Mouse (Mus musculus) skeletal muscle tissue, adult 2 months (tissue): Measurements from ENCODE around the gene Gpatch3.

Source experiments
- DNase-seq: peaks from one replicate; pipeline ENCODE4 v3.0.0-alpha.2; 2012; ENCODE audit warnings: low read depth, low spot score

Gene Gpatch3

DNA sequence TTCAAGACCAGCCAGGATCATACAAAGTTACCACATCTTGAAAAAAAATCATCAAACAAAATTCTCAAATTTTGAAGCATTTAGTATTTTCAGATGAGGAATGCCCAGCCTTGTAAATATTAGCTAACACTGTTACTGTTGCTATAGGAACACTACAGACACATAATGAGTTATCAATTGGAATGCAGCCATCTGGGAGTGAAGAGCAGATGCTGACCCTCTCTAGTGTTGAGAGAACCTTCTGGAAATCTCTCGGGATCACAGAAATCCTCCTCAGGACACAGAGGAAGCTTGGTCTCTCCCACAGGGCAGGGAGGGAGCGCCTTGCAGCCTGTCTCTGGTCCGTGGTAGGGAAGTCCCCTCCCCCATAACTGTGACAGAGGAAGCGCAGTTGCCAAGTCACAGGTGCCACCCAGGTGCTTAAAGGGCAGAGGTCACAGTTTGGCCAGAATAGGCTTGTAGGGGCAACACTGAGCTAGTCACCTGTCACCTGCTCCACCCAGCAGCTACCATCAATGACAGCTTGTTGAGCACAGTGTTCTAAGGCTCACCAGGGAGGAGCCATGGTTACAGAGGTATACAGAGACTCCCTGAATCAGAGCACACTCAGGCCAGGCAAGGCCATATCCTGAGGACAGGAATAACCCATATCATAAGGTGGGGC is 45.1 kb downstream of the Gpatch3 start:
- no peak for DNase-seq

DNA sequence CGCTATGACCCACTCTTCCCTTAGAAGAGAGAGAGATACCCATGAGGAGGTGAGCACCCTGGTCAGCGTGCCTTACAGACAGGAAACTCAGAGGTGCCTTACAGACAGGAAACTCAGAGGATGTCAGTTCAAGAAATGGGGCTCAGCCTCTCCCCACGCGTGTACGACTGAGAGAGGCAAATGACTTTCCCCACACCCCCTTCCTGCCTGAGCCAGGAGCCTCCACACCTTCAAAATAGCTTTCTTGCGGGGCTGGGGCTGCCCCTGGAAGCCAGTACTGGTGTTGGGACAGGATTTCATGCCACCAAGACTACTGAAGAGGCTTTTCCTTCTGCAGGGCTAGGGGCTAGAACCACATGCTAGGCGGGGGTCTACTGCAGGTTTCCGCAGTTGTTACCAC is 46.1 kb downstream of the Gpatch3 start:
- no peak for DNase-seq

DNA sequence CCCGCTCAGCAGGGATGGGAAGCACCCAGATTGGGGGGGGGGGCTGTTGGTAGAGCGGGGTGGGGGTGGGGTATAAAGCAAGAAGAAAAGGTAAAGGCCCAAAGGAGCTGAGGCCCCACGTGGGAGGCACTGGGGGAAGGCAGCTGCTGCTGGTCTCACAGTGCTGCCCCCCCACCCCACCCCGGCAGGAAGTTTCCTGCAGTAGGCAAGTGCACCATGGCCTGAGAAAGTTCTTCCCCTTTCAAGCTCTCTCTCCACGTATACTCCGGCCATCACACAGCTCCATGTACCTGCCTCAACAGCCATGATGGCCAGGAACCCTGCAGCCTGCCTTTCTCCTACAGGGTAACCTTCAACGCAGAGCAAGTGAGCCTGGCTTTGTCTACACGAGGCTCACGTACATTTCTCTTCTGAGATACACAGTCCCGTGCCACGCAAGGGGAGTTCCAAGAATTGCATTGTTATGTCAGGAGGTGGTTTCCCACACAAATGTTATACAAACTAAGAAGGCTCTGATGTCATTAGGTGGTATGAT is 47.7 kb downstream of the Gpatch3 start:
- no peak for DNase-seq

DNA sequence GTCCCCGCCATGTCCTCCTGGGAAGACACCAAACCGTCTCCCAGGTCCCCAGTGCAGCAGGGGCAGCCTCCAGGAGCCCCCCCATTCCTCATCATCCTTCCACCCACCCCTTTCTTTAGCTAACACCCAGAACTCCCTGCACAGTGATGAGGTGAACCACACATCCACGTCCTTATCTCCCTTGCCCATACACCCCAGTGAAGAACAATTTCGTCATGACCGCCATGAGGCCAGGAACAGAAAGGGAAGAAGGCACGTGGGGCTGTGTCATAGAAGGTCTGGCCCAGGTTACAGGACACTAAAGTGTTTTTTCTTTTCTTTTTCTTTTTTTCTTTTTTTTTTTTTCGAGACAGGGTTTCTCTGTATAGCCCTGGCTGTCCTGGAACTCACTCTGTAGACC is 50.3 kb downstream of the Gpatch3 start:
- DNase-seq, result no peak

DNA sequence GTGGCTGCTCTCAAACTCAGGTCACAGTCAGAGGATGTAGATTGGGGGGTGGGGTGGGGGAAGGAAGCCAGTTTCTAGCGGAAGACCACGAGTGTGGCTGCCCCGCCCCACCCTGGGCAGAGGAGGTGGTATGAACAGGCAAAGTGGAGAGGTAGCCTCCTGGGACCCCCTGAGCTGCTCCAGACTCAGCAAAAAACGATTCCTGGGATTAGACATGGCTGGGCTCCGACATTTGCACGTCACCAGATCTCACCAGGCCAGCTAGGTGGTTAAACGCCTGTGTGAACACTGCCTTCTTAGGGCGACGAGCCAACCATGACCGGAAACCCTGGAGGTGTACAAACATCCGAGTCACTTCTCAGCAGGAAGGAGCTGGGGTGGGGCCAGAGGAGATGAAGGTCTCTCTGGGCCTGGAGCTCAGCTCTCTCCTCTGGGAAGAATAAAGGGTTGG is 51.1 kb downstream of the Gpatch3 start:
- DNase-seq, result no peak

DNA sequence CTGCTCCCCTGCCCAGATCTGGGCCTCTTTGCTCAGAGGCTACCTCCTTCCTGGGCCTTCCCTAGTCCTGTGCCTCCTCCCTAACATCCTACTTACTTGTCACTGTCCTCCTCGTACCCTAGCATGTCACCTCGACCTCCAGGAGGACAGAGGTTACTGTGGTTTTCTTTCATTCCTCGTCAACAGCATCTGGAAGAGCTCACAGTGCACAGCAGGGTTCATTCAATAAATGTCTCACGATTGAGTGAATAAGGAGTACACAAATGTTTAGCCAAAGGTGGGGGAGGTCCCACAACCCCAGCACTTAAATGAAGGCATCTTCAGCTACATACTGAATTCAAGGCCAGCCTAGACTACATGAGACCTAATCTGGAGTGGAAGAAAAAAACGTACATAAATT is 51.7 kb downstream of the Gpatch3 start:
- DNase-seq, result no peak

DNA sequence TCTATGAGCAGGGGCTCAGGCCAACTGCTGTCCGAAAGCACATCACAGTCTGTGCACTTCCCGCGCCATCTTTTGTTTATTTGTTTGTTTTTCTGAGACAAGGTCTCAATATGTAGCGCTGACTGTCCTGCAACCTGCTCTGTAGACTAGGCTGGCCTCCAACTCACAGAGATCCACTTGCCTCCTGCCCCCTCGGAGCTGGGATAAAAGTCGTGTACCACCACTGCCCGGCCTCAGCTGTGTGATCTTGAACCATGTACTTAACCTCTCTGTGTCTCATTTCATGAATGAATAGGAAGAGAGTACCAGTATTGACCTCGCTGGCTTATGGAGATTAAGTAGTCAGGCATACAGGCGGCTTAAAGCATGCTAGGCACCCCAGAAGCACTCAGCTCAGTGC is 52.1 kb downstream of the Gpatch3 start:
- no peak for DNase-seq

DNA sequence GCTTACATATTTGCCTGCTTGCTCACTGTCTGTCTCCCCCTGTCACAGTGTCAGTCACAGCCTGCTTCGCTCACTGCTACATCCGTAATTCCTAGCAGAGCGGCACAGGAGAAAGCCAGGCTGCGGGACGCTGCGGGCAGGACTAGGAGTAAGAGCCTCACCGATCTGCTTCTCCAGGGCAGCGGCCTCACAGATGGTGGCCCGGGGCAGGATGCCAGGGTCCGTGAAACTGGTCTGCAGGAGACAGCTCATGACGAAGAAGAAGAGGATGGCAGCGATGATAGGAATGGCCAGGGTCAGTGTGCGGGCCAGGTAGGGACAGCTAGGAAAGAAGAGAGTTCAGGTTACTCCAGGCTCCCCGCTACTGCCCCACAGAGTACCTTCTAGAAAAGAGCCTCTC is 52.5 kb downstream of the Gpatch3 start:
- DNase-seq, result no peak

DNA sequence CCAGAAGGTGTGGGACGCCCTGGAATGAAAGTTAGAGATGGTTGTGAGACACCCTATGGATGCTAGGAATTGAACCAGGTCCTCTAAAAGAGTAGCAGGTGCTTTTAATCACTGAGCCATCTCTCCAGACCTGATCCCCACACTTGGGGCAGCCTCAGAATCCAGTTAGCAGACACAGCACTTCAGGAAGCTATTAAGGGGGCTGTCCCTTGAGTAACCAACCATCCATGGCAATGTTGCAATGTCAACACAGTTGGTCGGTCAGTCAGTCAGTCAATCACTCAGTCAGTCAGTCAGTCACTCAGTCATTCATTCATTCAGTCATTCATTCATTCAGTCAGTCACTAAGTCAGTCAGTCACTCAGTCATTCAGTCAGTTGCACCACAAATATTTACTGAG is 54.0 kb downstream of the Gpatch3 start:
- no peak for DNase-seq

DNA sequence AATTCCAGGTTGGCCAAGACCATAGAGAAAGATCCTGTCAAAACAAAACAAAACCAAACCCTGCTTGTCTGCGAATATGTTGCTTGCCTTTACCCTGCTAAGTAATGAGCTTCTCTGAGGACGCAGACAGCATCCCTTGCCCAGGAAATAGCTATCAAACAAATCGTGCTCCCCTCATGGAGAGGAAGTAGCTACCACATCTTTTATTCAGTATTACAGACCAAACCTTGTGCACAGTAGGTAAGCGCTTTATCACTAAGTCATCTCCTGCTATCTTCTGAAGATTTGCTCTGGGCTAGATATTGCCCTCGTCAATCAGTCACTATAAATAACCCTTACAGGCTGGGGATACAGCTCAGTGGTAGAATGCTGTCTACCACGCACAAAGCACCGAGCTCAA is 54.6 kb downstream of the Gpatch3 start:
- no peak for DNase-seq

DNA sequence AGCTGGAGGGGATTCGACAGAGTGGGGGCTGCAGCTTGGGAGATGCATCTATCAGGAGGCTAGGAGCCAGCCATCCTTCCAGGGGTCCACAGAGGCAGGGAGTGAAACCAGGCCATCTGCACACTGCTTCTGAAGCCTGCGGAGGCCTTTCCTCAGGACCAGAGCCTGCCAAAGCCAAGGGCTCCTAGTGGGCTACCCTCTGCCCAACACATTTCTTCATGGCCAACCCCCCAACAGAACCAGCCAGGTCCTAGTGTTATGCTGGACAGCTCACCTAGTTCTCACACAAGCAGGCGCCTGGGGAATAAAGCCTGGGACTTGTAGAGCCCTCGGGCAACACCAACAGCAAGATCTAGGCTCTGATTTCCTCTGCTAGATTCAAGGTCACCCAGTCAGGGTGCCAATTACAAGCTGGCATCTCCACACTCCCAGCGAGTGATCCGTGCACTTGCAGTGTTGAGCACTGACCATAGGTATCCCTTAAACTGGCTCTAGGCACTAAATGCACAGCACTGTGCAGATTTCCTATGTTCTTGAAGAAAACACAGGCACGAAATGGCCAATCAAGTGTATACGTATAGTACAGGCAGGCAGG is 55.9 kb downstream of the Gpatch3 start:
- no peak for DNase-seq

DNA sequence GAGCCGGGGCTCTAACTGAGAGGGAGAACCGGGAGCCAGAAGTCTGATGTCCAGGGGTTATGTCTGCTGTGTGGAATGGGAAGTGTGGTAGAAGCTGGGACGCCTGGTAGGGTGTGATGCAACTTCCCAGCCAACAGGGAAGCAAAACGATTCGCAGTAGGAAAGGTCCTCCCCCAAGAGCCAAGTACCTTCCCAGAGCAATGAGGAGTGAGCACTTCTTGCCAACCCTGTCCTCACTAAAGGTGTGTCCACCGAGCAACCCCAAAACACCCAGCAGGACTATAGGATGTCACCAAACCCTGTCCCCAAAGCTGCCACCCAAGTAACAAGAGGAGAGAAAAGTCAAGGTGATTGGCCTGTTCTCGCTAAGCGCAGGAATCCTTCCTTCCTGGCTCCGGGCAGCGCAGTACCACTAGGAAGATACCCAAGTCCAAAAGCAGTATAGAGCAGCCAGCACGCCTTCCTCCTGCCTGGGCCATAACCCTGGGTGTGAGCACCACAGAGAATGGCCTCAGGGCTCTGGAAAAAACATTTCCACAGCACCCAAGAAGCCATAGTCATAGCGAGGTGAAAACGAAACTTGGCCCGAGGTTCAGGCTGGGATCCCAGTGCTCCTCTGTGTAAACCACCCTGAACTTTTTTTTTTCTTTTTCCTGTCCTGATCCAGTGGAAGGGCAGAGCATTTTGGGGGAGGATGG is 56.7 kb downstream of the Gpatch3 start:
- no peak for DNase-seq

DNA sequence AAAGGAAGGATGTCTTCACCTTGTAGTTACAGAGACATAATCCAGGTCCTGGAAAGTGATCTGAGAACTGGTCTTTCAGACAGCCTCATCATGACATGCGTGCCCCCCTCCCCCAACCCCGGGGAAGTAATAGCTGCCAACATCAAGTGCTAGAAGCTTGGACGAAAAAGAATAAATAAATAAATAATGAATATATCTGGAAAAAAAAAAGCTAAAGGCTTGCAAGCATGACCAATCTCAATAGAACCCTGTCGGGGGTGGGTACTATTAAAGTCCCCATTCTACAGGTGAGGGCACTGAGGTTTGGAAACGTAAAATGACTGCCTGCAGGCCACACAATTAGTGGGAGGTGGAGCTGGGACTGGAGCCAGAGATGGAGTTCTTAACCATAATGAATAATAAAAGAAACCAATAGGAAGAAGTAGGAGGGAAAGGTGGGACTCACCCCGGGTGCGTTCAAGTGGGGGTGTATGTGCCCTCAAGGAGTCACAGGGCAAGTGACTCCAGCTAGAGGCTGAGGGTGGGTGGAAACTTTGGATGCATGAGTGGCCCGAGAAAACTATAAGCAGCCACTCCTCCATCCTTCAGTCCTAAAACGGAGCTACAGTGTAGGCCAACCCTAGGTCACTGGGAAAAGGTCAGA is 57.3 kb downstream of the Gpatch3 start:
- DNase-seq, result no peak

DNA sequence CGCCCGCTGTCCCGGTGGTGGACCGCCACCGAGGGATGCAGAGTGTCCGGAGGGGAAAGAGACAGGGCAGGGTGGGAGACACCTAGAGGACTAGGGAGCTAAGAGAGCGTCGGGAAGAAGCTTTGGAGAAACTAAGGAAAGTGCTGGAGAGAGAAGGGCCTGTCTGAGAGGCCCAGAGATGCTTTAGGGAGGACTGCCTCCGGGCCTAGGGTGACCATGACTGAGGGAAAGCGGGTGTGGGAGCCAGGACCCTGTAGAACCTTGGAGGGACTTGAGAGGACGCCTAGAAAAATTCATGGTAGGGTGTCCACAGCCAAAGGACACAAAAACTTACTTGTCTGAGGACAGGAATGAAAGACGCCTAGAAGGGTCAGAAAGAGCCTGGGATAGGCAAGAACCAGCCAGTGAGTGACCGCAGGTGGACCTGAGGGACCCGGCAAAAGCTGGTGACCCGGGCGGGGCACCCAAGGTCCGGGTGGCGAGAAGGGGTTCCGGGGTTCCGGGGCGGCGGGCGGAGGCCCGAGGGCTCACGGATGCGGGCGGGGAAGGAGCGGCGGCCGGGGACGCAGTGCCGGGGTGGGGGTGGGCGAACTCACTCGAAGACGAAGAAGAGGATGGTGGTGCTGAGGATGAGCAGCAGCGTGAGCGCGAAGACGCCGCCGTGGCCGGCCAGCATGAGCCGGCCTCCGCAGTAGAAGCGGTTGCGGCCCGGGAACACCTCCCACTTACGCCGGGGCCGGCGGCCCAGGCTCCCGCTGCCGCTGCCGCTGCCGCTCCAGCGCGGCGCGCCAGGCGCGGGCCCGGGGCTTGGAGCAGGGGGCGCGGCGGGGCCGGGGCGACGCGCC is 58.2 kb downstream of the Gpatch3 start:
- DNase-seq, result no peak

DNA sequence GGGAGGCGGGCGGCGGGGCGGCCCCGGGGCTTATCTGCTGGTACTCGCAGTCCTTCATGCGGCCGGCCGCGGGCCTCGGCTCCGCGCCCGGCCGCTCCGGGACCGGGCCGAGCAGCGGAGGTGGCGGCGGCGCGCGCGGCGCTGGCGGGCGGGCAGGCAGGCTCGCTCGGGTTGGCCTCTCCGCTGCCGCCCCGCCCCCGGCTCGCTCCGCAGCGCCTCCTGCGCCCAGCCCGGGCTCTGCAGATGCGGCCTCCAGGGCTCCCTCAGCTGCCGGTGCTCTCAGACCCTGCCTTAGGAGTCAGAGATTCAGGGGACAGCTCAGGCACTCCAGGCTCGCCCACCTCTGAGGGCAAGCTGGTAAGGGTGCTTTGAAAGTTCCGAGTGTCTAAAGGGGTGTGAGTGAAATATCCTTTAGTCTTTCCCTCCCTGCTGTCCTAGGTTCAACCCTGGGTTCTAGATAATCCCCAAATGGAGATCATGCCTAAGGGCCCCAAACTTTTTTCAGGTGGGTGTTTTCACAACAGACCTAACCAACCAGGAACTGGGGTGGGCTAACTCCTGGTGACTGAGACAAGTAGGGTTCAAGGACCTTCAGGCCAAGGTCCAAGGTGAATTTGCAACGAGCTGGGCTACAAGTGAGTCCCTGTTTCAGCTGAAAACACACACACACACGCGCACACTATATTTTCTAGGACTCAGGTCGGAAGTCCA is 58.9 kb downstream of the Gpatch3 start:
- peak; percentile 61 for DNase-seq
